ENCODE assay signal across 21 mouse cellular contexts in genomic region chr8:27980920-27981319, GRCm38 (mm10).
"Had no signal": no experiment of that assay in that cellular context is flagged by ENCODE, and none has a peak within 500 bp of the region (broad histone marks: within the 10 kb centered on the region; RNA-seq: fewer than 3 reads in every experiment).

No protein-coding gene starts in this region.

- H3K4me1 ChIP-seq: lung, embryonic 15.5 days; megakaryocyte, embryonic 14.5 days; midbrain, embryonic 12.5 days had no signal

- DNase-seq: liver, postnatal 0 days; lung, adult 2 months; lung, postnatal 14 days; lung, postnatal 36 days; midbrain, embryonic 14.5 days; retina, postnatal 1 day; right cerebral cortex, adult 18-20 months; right cerebral cortex, postnatal 25 days; right cerebral cortex, postnatal 4 days; spleen, adult 18-20 months; thymus, adult 2 months; thymus, postnatal 25 days; thymus, postnatal 4 days had no signal

- H3K4me3 ChIP-seq: lung, embryonic 15.5 days; megakaryocyte, embryonic 14.5 days; midbrain, embryonic 10.5 days; midbrain, embryonic 12.5 days; myocyte; neural tube, embryonic 12.5 days had no signal

- H3K4me2 ChIP-seq: lung, embryonic 15.5 days; midbrain, embryonic 12.5 days; neural tube, embryonic 12.5 days had no signal

- ATAC-seq: liver, postnatal 0 days; lung, postnatal 0 days had no signal

- H3K9me3 ChIP-seq: lung, embryonic 15.5 days; midbrain, embryonic 10.5 days; midbrain, embryonic 12.5 days; neural tube, embryonic 12.5 days had no signal

- H3K27ac ChIP-seq: lung, embryonic 15.5 days; macrophage; midbrain, embryonic 10.5 days; midbrain, embryonic 12.5 days; neural tube, embryonic 12.5 days had no signal

- H3K27me3 ChIP-seq: lung, embryonic 15.5 days; megakaryocyte, embryonic 14.5 days; midbrain, embryonic 12.5 days; neural tube, embryonic 12.5 days had no signal

- H3K9ac ChIP-seq: liver, postnatal 0 days; lung, embryonic 15.5 days; midbrain, embryonic 12.5 days; neural tube, embryonic 12.5 days had no signal

- H3K36me3 ChIP-seq: lung, embryonic 15.5 days; midbrain, embryonic 10.5 days; midbrain, embryonic 12.5 days; neural tube, embryonic 12.5 days had no signal
